Mouse (Mus musculus) heart, adult 18-20 months (tissue): ENCODE measurements around the gene Slc48a1. TPM values are rescaled to one million over a fixed set of nuclear protein-coding genes. Genes with fewer than 3 reads are reported as not detected.

ENCODE experiments used
- DNase-seq, 2 experiments: peaks; one replicate each; pipeline ENCODE4 v3.0.0; 2021 to 2022; ENCODE audit warnings: mixed read lengths in 1 of 2
- total RNA-seq, 2 experiments: library from RNA; stranded (reverse); gene quantifications; 2 replicates each; pipeline ENCODE4 v1.2.3; 2021

The Slc48a1 gene
- total RNA-seq, 2 experiments from 2014 or later, result 57.9 to 69.7 TPM

DNA sequence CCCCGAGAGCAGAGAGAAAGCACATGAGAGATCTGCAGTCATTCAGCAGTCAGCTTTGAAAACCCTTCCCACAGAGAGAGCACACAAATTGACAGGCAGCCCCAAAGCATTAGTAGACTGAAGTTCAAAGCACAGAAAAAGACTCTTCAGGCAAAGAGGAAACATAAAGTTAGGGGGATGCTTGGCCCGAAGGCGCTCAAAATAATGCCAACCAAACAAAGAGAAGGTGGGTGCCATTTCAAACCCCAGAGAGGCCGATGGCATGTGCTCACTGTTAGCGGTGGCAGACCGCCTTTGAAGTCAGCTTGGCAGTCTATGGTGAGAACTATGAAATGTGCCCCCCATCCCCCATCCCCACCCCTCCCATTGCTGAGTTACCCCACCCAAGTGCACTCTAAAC lies 63.7 kb downstream of the Slc48a1 start:
- no peak for DNase-seq

Other genes with a start within 250 kb of the Slc48a1 start
- 10 to 100 TPM; 14.5 to 15.7 TPM for gene Rpap3, start 72.7 kb upstream of the Slc48a1 start, total RNA-seq
- gene Endou, start 47.2 kb upstream of the Slc48a1 start, total RNA-seq, result 1 to 10 TPM; 1.3 to 1.8 TPM
- 10 to 100 TPM; 21.8 to 23.3 TPM for gene Rapgef3, start 10.5 kb upstream of the Slc48a1 start, total RNA-seq
- gene Hdac7, start 66.0 kb downstream of the Slc48a1 start, total RNA-seq, result 10 to 100 TPM; 19.3 to 26.3 TPM
- gene Vdr, start 132.1 kb downstream of the Slc48a1 start, total RNA-seq, result 1 to 10 TPM; 2.4 to 3.4 TPM
- 10 to 100 TPM; 16.0 to 16.5 TPM for gene Tmem106c, start 185.7 kb downstream of the Slc48a1 start, total RNA-seq
- gene Col2a1, start 226.2 kb downstream of the Slc48a1 start, total RNA-seq, result under 1 TPM in 1 of 2 experiments, not detected in 1; 0.36 TPM